Mouse (Mus musculus): ENCODE measurements around the gene Pramef6.
"Not testable (repeated sequence)": the region's sequence is repeated elsewhere in the genome, so short reads cannot be mapped to it uniquely, and the experiment has no call there.

GRCm38 (mm10) chr4:143882371-143882770 is 17.8 kb downstream of the Pramef6 start:
- not testable (repeated sequence) for TF ChIP-seq CTCF (IDR thresholded peaks at IDR 0.05; ENCODE audit: insufficient read depth, low read length); POLR2A (IDR thresholded peaks at IDR 0.05; ENCODE audit: borderline replicate concordance, extremely low read depth, low read depth, low read length)

Measured in lung, adult 2 months (tissue).